Mouse (Mus musculus): ENCODE measurements around the gene Iqcj. TPM values are rescaled to one million over a fixed set of nuclear protein-coding genes. Genes with fewer than 3 reads are reported as not detected.

Iqcj gene
- polyA plus RNA-seq (2017; shearing (Covaris generic)) = not detected

DNA sequence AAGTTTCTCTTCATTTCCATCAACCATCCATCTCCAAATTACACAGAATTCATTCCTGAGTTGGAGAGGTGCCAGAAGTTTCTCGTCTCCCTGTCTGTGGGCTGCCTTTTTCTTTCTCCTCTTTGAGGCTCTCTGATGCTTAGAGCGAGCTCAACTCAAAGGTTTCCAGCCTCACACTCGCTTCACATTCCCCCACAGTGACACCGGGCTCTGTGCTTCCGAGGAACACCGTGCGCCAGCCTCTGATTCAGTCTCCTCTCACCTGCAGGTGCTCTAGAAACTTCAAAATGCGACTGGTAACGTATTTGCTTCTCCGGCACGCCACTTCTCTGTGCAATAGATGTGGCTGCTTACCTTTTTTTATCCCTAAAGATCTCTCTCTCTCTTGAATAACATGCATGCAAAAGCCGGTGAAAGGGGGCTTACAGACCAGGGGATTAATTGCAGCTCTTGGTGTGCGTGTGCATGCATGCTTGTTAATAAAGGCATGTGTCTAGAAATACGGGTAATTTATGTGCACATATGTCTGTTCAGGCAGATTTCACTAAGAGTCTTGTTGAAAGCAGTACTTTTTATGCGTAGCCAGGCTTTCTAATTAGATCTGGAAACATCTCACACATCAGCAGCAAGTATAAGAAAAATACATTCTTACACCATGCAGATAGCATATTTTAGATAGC is at the start of gene Iqcj, which contains the start of gene Iqschfp:
Iqcj (plus strand) TSS at position 195 of the 680 bp plus-strand sequence.
Iqschfp (plus strand) TSS at position 207 of the 680 bp plus-strand sequence.

DNA sequence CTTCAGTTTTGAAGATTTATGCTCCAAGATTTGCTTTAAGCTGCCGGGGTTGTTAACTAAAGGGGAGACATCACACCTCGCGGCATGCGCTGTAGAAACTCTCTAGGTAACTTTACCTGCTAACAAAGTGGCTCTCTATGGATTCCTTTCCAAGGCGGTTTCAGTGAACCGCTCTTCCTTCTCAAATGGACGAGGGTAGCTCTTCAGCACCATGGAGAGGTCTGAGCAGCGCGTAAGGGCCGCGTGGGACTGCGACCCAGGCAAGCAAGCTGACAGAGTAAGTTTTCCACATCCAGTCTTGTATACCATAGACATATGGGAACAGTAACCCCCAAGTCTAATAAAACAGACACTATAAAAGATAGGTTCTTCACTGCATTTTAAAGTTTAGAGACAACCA is 172.7 kb downstream of the Iqcj start, which contains the start of gene Schip1:
Schip1 (plus strand) TSS at position 72 of the 400 bp plus-strand sequence.

Other genes starting within 250 kb of the Iqcj start
- not detected for gene Iqschfp, start within 50 bp of the Iqcj start, polyA plus RNA-seq (2017; shearing (Covaris generic))
- 0.16 TPM for gene Schip1, start 172.6 kb downstream of the Iqcj start, polyA plus RNA-seq (2017; shearing (Covaris generic))